18 mouse cellular contexts compared by ENCODE assay signal in the genomic region with DNA sequence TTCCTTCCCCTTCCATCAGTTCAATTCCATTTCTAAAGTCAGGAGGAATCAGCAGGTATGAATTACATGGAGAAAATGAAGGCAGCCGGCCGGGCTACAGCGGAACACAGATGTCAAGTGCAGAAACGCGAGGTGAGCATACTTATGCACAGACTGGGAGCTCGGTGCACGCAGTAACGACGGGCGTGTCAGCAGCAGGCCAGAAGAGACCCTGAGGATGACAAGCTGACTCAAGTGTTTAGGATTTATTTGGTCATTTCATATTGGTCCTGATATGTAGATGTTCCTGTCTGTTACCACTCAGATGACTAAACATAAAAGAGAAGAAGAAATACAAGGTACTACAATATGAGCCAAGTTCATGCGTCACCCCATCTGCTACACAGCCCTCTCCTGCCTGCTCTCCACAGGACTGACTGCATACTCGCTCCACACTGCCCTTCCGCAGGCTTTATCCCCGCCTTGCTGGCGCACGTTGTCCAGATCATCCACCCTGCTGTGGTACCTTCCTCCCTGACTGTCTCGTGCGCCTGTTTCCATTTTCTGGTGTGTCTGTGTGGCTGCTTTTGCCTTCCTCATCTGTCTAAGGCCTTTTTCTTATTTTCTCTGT.
DNase-seq lines count a peak whose midpoint lies in the region; ATAC-seq and TF ChIP-seq lines count a peak whose summit lies in the region.
"Had no signal": no experiment of that assay in that cellular context is flagged by ENCODE, and none has a peak within 500 bp of the region (broad histone marks: within the 10 kb centered on the region; RNA-seq: fewer than 3 reads in every experiment).

No protein-coding gene starts in this region.

- no peak overlapping the region for H3K9ac ChIP-seq in hindbrain, embryonic 16.5 days (ENCODE audit: low read depth, low read length)
- H3K9ac ChIP-seq in forebrain, postnatal 0 days = no peak overlapping the region
- H3K9ac ChIP-seq: hindbrain, embryonic 14.5 days; limb, embryonic 15.5 days had no signal

- 78% methylated on average over 18 of the region's 18 CpGs for WGBS in hindbrain, embryonic 16.5 days
- 89% methylated on average over 18 of the region's 18 CpGs for WGBS in hindbrain, embryonic 10.5 days
- 76% methylated on average over 18 of the region's 18 CpGs for whole genome bisulfite sequencing in forebrain, postnatal 0 days

- peak; percentile 51; the same call in 1 of the 2 replicates for ATAC-seq in hindbrain, embryonic 16.5 days
- no peak for ATAC-seq in forebrain, postnatal 0 days

- no peak overlapping the region for H3K4me2 ChIP-seq in hindbrain, embryonic 16.5 days (ENCODE audit: low read length)
- no peak overlapping the region for H3K4me2 ChIP-seq in forebrain, postnatal 0 days (ENCODE audit: low read depth)
- H3K4me2 ChIP-seq: hindbrain, embryonic 14.5 days; limb, embryonic 15.5 days had no signal

- H3K36me3 ChIP-seq in hindbrain, embryonic 16.5 days (ENCODE audit: control insufficient read depth, insufficient read depth, low read length) = no peaks in the 10 kb centered on the region
- no peaks in the 10 kb centered on the region for H3K36me3 ChIP-seq in hindbrain, embryonic 10.5 days
- no peaks in the 10 kb centered on the region for H3K36me3 ChIP-seq in forebrain, postnatal 0 days (ENCODE audit: insufficient read depth)
- H3K36me3 ChIP-seq: forebrain, embryonic 10.5 days; limb, embryonic 15.5 days had no signal

- H3K4me1 ChIP-seq in hindbrain, embryonic 16.5 days (ENCODE audit: control insufficient read depth, insufficient read depth, low read depth, low read length) = peaks cover 1% of the 10 kb centered on the region
- H3K4me1 ChIP-seq in hindbrain, embryonic 10.5 days (replicated peaks) = peaks cover 24% of the 10 kb centered on the region
- no peaks in the 10 kb centered on the region; the same call in 1 of the 2 replicates for H3K4me1 ChIP-seq in forebrain, postnatal 0 days (ENCODE audit: insufficient read depth)

- no peak overlapping the region for H3K27ac ChIP-seq in hindbrain, embryonic 16.5 days (ENCODE audit: low read depth, low read length)
- H3K27ac ChIP-seq in hindbrain, embryonic 10.5 days = no peak overlapping the region
- no peak overlapping the region for H3K27ac ChIP-seq in forebrain, postnatal 0 days (ENCODE audit: low read depth, low read length)
- H3K27ac ChIP-seq: forebrain, embryonic 10.5 days; hindbrain, embryonic 14.5 days; limb, embryonic 15.5 days had no signal

- DNase-seq in hindbrain, embryonic 10.5 days (ENCODE audit: low spot score) = no peak
- peak; percentile 32 for DNase-seq in adrenal gland, adult 8-10 months
- DNase-seq in cerebellum, adult 18-20 months = peak; percentile 63 to 78
- DNase-seq in cerebellum, postnatal 36 days = peak; percentile 56 to 57
- no peak for DNase-seq in kidney, postnatal 25 days
- DNase-seq in heart, postnatal 4 days = no peak
- no peak for DNase-seq in forebrain, postnatal 0 days
- DNase-seq: B cell, adult 2 months; gastrocnemius, postnatal 14 days; kidney, adult 11 months; lung, postnatal 10 days; right cerebral cortex, postnatal 14 days had no signal

- no peaks in the 10 kb centered on the region for H3K9me3 ChIP-seq in hindbrain, embryonic 16.5 days (ENCODE audit: control insufficient read depth, low read length)
- no peaks in the 10 kb centered on the region for H3K9me3 ChIP-seq in hindbrain, embryonic 10.5 days
- H3K9me3 ChIP-seq in forebrain, postnatal 0 days (ENCODE audit: low read length) = no peaks in the 10 kb centered on the region
- H3K9me3 ChIP-seq: forebrain, embryonic 10.5 days; G1E; limb, embryonic 15.5 days; megakaryocyte, embryonic 14.5 days had no signal

- no peaks in the 10 kb centered on the region for H3K27me3 ChIP-seq in hindbrain, embryonic 16.5 days (replicated peaks; ENCODE audit: control insufficient read depth, insufficient read depth, low read length)
- H3K27me3 ChIP-seq in hindbrain, embryonic 10.5 days (ENCODE audit: insufficient read depth, poor library complexity, severe bottlenecking) = no peaks in the 10 kb centered on the region
- H3K27me3 ChIP-seq in forebrain, postnatal 0 days (ENCODE audit: insufficient read depth, low read length) = no peaks in the 10 kb centered on the region
- H3K27me3 ChIP-seq: limb, embryonic 15.5 days had no signal

- no peak for TF ChIP-seq CTCF in forebrain, postnatal 0 days (IDR thresholded peaks at IDR 0.05; ENCODE audit: low read depth)

- no peak overlapping the region for H3K4me3 ChIP-seq in hindbrain, embryonic 16.5 days (ENCODE audit: low read length)
- H3K4me3 ChIP-seq in hindbrain, embryonic 10.5 days = no peak overlapping the region
- no peak overlapping the region for H3K4me3 ChIP-seq in forebrain, postnatal 0 days (ENCODE audit: low read depth, low read length)
- H3K4me3 ChIP-seq: forebrain, embryonic 10.5 days; limb, embryonic 15.5 days; megakaryocyte, embryonic 14.5 days had no signal

Comparison
In these comparisons a context has a peak if more than half of its experiments do, and no peak if none do; other contexts are left out.
1. DNase-seq: peak in adrenal gland, adult 8-10 months (single experiment), cerebellum, adult 18-20 months (2 of 2) and cerebellum, postnatal 36 days (2 of 2); none in hindbrain, embryonic 10.5 days (single experiment), kidney, postnatal 25 days (0 of 2), heart, postnatal 4 days (single experiment) and forebrain, postnatal 0 days (single experiment).